Mouse (Mus musculus) cerebellum, adult 2 months (tissue): ENCODE results near the gene Cbx4. TPM values are rescaled to one million over a fixed set of nuclear protein-coding genes. Genes with fewer than 3 reads are reported as not detected.

Experiments
- DNase-seq, 2 experiments: peaks; one replicate each; pipeline ENCODE4 v3.0.0; 2021
- H3K27ac ChIP-seq: fragments of 200-500 bp; 2 replicates; pipeline ENCODE4 v1.5.1; 2012; ENCODE audit warnings: low read length, control low read depth, inconsistent platforms; ENCODE audit not compliant: insufficient read depth
- H3K27me3 ChIP-seq: fragments of 200-500 bp; 2 replicates; pipeline ENCODE4 v1.6.1; 2012; ENCODE audit warnings: inconsistent platforms, mild to moderate bottlenecking, low read length, moderate library complexity; ENCODE audit not compliant: control insufficient read depth, insufficient read depth
- H3K4me1 ChIP-seq: fragments of 200-500 bp; 2 replicates; pipeline ENCODE4 v1.6.1; 2011; ENCODE audit warnings: low read length; ENCODE audit not compliant: control insufficient read depth, insufficient read depth
- H3K4me3 ChIP-seq: fragments of 200-500 bp; replicated peaks from 2 replicates; pipeline ENCODE3; 2011; ENCODE audit warnings: mild to moderate bottlenecking, low read depth, low read length, control low read depth; ENCODE audit not compliant: insufficient read depth
- CTCF ChIP-seq: fragments of 200-500 bp; IDR thresholded peaks from 2 replicates; pipeline ENCODE4 v1.5.1; 2011; ENCODE audit warnings: low read depth, mild to moderate bottlenecking, control low read depth, low read length, moderate library complexity, borderline replicate concordance; ENCODE audit not compliant: insufficient read depth
- POLR2A ChIP-seq: fragments of 200-500 bp; IDR thresholded peaks from 2 replicates; pipeline ENCODE4 v1.6.1; 2011; ENCODE audit warnings: low read length, control low read depth, borderline replicate concordance; ENCODE audit not compliant: insufficient read depth
- WGBS: fragments of 180-500 bp; shearing (Covaris S2); methylation state at CpG from one replicate; pipeline ENCODE4 v1.1.7; 2018; 5-methylcytosine and 5-hydroxymethylcytosine counted together
- polyA plus RNA-seq: library from polyadenylated mRNA; depleted of rRNA; stranded (reverse); fragments of >200 nt; gene quantifications from 2 replicates; pipeline ENCODE4 v1.2.3, GENCODE M21; 2012; rRNA removed

Cbx4 gene
- polyA plus RNA-seq, 1 experiment, result 50.1 TPM

DNA sequence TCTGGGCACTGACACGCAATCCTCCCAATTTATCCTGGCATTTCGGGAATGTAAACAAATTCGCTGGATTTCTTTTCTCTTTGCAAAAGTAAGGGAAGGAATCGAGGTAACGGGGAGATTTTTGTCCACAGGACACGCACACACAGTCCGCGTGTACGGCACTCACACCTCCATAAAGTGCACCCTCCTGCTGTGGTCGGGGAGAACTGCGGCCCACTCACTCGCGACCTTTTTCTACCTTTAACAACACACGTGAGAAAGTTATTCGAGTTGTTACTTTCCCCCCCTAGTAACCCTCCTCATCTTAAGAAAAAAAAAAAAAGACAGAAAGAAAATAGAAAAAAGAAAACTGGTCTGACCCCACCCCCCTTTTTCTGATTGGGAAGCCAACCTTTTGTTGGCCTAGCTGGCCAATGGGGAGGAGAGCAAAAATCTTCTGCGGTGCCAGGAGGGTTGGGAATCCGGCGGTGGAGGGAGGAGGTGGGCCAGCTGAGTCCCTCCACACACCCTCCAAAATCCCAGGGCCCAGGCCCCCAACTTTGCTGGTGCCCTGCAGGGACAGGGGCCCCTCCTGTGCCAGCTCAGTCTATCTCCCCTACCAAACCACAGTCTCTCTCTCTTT is 48.1 kb downstream of the Cbx4 start:
- H3K4me3 ChIP-seq, result no peak overlapping the region
- WGBS, result 49% methylated on average over 18 of the region's 18 CpGs
- DNase-seq, result no peak
- TF ChIP-seq CTCF (no peak), POLR2A (no peak)
- peaks cover 15% of the 10 kb centered on the region for H3K4me1 ChIP-seq
- peaks cover 8% of the 10 kb centered on the region; the same call in 1 of the 2 replicates for H3K27me3 ChIP-seq
- H3K27ac ChIP-seq, result no peak overlapping the region

DNA sequence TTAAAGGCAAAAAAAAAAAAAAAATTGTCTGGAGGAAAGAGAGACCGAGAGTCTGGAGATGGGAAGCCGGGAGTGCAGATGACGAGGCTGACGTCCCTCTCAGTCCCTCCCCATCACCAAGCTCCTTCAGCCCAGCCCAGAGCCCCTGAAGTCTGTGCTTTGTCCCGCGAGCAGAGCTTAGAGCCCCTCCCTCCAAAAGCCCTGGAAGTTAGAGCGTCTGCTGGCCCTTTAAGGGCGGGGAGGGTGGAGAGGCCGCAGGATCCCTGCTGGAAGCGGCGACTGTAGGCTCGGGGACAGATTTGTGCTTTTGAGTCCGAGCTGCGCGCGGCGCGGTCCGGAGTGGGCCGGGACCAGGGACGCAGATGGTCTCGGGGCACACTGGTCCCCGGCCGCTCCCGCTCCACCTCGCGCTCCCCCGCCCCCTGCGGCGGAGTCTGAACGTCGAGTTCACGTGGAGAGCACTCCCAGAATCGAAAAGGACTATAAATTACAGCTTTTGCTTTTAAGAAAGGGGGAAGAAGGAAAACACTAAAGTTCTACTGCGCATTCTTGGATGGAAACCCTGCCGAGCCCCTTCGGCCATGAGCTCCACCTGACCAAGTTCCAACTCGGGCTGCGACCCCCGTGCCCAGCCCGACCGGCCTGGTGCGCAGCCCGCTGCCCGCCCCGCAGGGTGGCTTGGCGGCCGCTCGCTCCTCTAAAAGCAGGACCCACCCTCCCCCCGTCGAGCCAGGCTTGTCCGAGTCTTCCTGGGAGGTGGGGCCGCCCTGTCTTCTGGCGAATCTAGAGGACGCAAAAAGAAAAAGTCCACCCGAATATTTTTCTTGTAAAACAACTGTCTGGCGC is 48.9 kb downstream of the Cbx4 start:
- TF ChIP-seq POLR2A, result no peak
- TF ChIP-seq CTCF, result no peak
- peak; percentile 55 to 61 for DNase-seq
- H3K4me3 ChIP-seq, result peak overlapping the region; percentile 9
- WGBS, result 12% methylated on average over 57 of the region's 57 CpGs
- H3K27me3 ChIP-seq, result peaks cover 4% of the 10 kb centered on the region; the same call in 1 of the 2 replicates
- no peak overlapping the region for H3K27ac ChIP-seq
- H3K4me1 ChIP-seq, result peaks cover 15% of the 10 kb centered on the region

DNA sequence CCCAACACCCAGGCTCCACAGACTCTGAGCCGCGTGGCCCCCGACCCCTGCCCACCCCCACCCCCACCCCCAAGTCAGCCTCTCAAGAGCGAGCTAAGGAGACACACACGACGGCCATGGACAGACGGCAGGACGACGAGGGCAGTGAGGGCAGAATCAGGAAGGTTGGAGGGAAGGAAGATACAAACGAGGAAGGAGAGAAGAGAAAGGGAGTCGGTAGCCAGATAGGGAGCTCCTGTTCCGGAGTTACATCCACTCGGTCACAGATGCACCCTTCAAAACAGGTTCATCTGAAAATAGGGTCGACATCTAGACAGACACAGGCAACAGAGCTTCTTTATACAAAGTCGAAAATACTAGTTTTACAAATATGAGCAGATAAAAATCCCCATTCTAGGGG is 49.6 kb downstream of the Cbx4 start:
- no peak overlapping the region for H3K27ac ChIP-seq
- TF ChIP-seq POLR2A, result no peak
- TF ChIP-seq CTCF, result no peak
- H3K27me3 ChIP-seq, result no peaks in the 10 kb centered on the region; the same call in 1 of the 2 replicates
- H3K4me1 ChIP-seq, result peaks cover 11% of the 10 kb centered on the region
- WGBS, result 52% methylated on average over 15 of the region's 15 CpGs
- no peak overlapping the region for H3K4me3 ChIP-seq
- no peak for DNase-seq

DNA sequence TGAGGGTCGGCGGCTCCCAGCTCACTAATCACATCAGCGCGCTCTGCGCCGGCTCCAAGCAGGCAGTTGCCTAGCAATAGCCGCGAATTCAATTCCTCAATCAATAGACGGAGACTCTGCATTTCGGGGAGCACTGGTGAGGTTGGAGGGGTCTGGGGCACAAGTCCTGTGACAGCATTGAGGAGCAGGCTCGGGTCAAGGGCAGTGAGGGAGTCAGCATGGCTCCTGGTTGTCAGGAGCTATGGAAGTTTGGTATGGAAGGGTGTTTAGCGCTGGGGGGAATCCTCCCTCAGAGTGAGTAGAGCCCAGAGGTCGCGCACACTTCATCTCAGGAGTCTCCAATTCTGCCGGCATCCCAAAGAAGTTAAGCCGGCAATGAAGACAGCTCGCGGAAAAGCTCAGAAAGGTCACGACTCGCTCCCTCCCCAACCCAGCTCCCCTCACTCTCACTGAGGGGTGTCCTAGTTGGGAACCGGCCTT is 50.3 kb downstream of the Cbx4 start:
- TF ChIP-seq POLR2A (no peak), CTCF (no peak)
- DNase-seq, result no peak
- no peak overlapping the region for H3K27ac ChIP-seq
- WGBS, result 72% methylated on average over 21 of the region's 21 CpGs
- no peak overlapping the region for H3K4me3 ChIP-seq
- H3K4me1 ChIP-seq, result peaks cover 11% of the 10 kb centered on the region
- no peaks in the 10 kb centered on the region; the same call in 1 of the 2 replicates for H3K27me3 ChIP-seq

DNA sequence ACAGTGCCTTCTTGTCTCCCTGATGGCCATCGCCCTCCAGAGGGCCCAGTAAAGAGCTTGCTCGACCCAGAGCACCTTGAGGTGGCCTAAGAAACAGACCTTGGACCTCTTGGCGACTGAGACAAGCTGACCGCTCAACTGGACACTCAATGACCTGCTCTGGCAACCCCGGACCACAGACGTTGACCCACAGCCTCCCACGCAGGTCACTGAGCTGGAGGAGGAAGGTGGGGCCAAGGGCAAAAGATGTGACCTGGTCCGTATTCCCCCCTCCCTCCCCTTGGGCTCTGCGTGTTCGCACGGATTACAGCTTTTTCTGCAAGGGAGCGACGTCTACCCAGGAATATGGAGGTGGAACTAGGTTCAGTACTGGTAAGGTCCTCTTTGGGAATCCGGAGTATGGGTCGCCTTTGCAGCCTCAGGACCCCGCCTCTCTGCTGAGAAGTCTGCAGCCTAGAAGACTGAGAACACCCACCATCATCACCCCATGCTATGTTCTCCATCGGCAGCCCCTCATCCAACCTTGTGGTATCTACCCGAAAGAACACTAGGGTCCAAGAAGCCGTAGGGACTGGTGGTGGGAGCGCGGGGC is 50.8 kb downstream of the Cbx4 start:
- Histone ChIP-seq H3K4me3 (no peak overlapping the region), H3K27ac (no peak overlapping the region), H3K27me3 (no peaks in the 10 kb centered on the region; the same call in 1 of the 2 replicates), H3K4me1 (peaks cover 11% of the 10 kb centered on the region)
- TF ChIP-seq CTCF (no peak), POLR2A (no peak)
- DNase-seq, result no peak
- WGBS, result 54% methylated on average over 21 of the region's 21 CpGs

- Histone ChIP-seq H3K4me1 (peaks cover 7% of the 10 kb centered on the region), H3K4me3 (no peak overlapping the region)
Observed at GRCm38 (mm10) chr11:119034635-119035034, 51.4 kb downstream of the Cbx4 start.

DNA sequence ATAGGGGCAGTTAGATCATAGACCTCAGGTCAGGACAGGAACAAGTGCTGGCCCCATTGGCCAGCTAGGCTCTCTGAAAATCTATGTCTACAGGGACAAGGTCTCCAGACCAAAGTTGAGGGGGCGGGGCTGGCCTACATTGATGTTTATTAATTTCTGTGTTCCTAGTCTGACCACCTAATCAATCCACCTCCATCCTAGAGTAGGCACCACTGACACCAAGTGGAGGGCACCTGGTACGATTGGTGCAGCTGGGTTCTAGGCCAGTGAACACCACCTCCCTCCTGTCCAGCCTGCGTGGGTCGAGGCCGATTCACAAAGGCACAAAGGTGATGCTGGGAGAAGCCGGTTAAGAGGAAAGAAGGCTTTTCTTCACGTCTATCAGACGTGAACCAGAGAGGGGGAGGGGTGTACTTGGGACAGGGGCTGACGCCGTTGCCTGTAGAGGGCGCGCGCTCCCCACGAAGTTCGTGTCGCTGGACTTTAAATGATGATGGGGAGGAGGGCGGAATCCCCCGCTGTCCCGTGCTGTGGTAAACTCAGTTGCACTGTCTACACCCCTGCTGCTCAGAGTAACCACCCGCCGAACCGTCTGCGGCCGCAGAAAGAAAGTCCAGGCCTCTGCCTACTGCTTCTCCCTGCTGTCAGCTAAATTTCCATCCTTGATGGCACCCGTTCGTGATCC is 52.0 kb downstream of the Cbx4 start:
- no peak for TF ChIP-seq POLR2A
- TF ChIP-seq CTCF, result peak; percentile 84
- H3K4me3 ChIP-seq, result no peak overlapping the region
- 8% methylated on average over 26 of the region's 26 CpGs for WGBS
- no peak overlapping the region for H3K27ac ChIP-seq
- H3K27me3 ChIP-seq, result no peaks in the 10 kb centered on the region; the same call in 1 of the 2 replicates
- H3K4me1 ChIP-seq, result peaks cover 4% of the 10 kb centered on the region
- DNase-seq, result peak; percentile 73 to 82

More at GRCm38 (mm10) chr11:119034635-119035034, 51.4 kb downstream of the Cbx4 start:
- no peak for TF ChIP-seq CTCF
- TF ChIP-seq POLR2A, result no peak
- no peaks in the 10 kb centered on the region; the same call in 1 of the 2 replicates for H3K27me3 ChIP-seq
- WGBS, result 58% methylated on average over 19 of the region's 19 CpGs
- no peak for DNase-seq
- no peak overlapping the region for H3K27ac ChIP-seq

Other genes starting within 250 kb of the Cbx4 start
- 163 and 201 TPM in 2 replicates for gene Rbfox3, start 174.6 kb downstream of the Cbx4 start, polyA plus RNA-seq
- not detected in 2 replicates for gene Enpp7, start 98.0 kb downstream of the Cbx4 start, polyA plus RNA-seq
- 4.1 and 4.6 TPM in 2 replicates for gene Cbx2, start 63.3 kb downstream of the Cbx4 start, polyA plus RNA-seq
- gene Cbx8, start 45.3 kb downstream of the Cbx4 start, polyA plus RNA-seq, result 8.7 and 10.5 TPM in 2 replicates
- gene Tbc1d16, start 142.3 kb upstream of the Cbx4 start, polyA plus RNA-seq, result 32.5 and 37.8 TPM in 2 replicates
- 1.9 and 2.4 TPM in 2 replicates for gene Ccdc40, start 142.4 kb upstream of the Cbx4 start, polyA plus RNA-seq
- 233 and 246 TPM in 2 replicates for gene Gaa, start 181.7 kb upstream of the Cbx4 start, polyA plus RNA-seq
- 120 and 133 TPM in 2 replicates for gene Eif4a3, start 213.9 kb upstream of the Cbx4 start, polyA plus RNA-seq
- gene Card14, start 221.5 kb upstream of the Cbx4 start, polyA plus RNA-seq, result 0.18 and 0.43 TPM in 2 replicates